Mouse (Mus musculus): Measurements from ENCODE around the gene Bola2. TPM values are rescaled to one million over a fixed set of nuclear protein-coding genes. Genes with fewer than 3 reads are reported as not detected.

The Bola2 gene
- polyA plus RNA-seq, 1 experiment from 2014 or later = 164 TPM

Other genes with a start within 250 kb of the Bola2 start
- gene Atp2a1, start 232.3 kb upstream of the Bola2 start, polyA plus RNA-seq (2014; fragmentation: Nextera tagmentation; extraction: Ambion mirVana) = 0.12 and 0.24 TPM in 2 replicates
- 49.2 and 59.5 TPM in 2 replicates for gene Sh2b1, start 220.0 kb upstream of the Bola2 start, polyA plus RNA-seq (2014; fragmentation: Nextera tagmentation; extraction: Ambion mirVana)
- 135 and 147 TPM in 2 replicates for gene Tufm, start 208.0 kb upstream of the Bola2 start, polyA plus RNA-seq (2014; fragmentation: Nextera tagmentation; extraction: Ambion mirVana)
- gene Atxn2l, start 192.0 kb upstream of the Bola2 start, polyA plus RNA-seq (2014; fragmentation: Nextera tagmentation; extraction: Ambion mirVana) = 36.5 and 46.3 TPM in 2 replicates
- 163 and 182 TPM in 2 replicates for gene Eif3c, start 129.0 kb upstream of the Bola2 start, polyA plus RNA-seq (2014; fragmentation: Nextera tagmentation; extraction: Ambion mirVana)
- 0.21 and 0.44 TPM in 2 replicates for gene Apobr, start 110.5 kb upstream of the Bola2 start, polyA plus RNA-seq (2014; fragmentation: Nextera tagmentation; extraction: Ambion mirVana)
- 24.0 and 28.0 TPM in 2 replicates for gene Cln3, start 109.6 kb upstream of the Bola2 start, polyA plus RNA-seq (2014; fragmentation: Nextera tagmentation; extraction: Ambion mirVana)
- gene Il27, start 100.5 kb upstream of the Bola2 start, polyA plus RNA-seq (2014; fragmentation: Nextera tagmentation; extraction: Ambion mirVana) = not detected in 2 replicates
- 7.0 and 8.5 TPM in 2 replicates for gene Nupr1, start 64.5 kb upstream of the Bola2 start, polyA plus RNA-seq (2014; fragmentation: Nextera tagmentation; extraction: Ambion mirVana)
- gene Sgf29, start 46.1 kb upstream of the Bola2 start, polyA plus RNA-seq (2014; fragmentation: Nextera tagmentation; extraction: Ambion mirVana) = 61.3 and 66.1 TPM in 2 replicates
- 3.3 and 5.7 TPM in 2 replicates for gene Sult1a1, start 19.0 kb upstream of the Bola2 start, polyA plus RNA-seq (2014; fragmentation: Nextera tagmentation; extraction: Ambion mirVana)
- gene Slx1b, start 383 bp downstream of the Bola2 start, polyA plus RNA-seq (2014; fragmentation: Nextera tagmentation; extraction: Ambion mirVana) = 8.8 and 10.1 TPM in 2 replicates
- gene Coro1a, start 12.4 kb downstream of the Bola2 start, polyA plus RNA-seq (2014; fragmentation: Nextera tagmentation; extraction: Ambion mirVana) = 97.2 and 111 TPM in 2 replicates
- gene Mapk3, start 64.2 kb downstream of the Bola2 start, polyA plus RNA-seq (2014; fragmentation: Nextera tagmentation; extraction: Ambion mirVana) = 90.8 and 99.7 TPM in 2 replicates
- gene Gdpd3, start 70.9 kb downstream of the Bola2 start, polyA plus RNA-seq (2014; fragmentation: Nextera tagmentation; extraction: Ambion mirVana) = 1.2 and 1.3 TPM in 2 replicates
- 206 and 230 TPM in 2 replicates for gene Ypel3, start 81.6 kb downstream of the Bola2 start, polyA plus RNA-seq (2014; fragmentation: Nextera tagmentation; extraction: Ambion mirVana)
- gene Tbx6, start 86.1 kb downstream of the Bola2 start, polyA plus RNA-seq (2014; fragmentation: Nextera tagmentation; extraction: Ambion mirVana) = 0.42 and 0.47 TPM in 2 replicates
- gene Ppp4c, start 97.1 kb downstream of the Bola2 start, polyA plus RNA-seq (2014; fragmentation: Nextera tagmentation; extraction: Ambion mirVana) = 231 and 256 TPM in 2 replicates
- gene Fam57b, start 102.3 kb downstream of the Bola2 start, polyA plus RNA-seq (2014; fragmentation: Nextera tagmentation; extraction: Ambion mirVana) = 31.3 and 37.4 TPM in 2 replicates
- gene 4930451I11Rik, start 136.2 kb downstream of the Bola2 start, polyA plus RNA-seq (2014; fragmentation: Nextera tagmentation; extraction: Ambion mirVana) = not detected in 2 replicates
- gene Doc2a, start 152.0 kb downstream of the Bola2 start, polyA plus RNA-seq (2014; fragmentation: Nextera tagmentation; extraction: Ambion mirVana) = 4.9 and 6.7 TPM in 2 replicates
- gene Hirip3, start 166.6 kb downstream of the Bola2 start, polyA plus RNA-seq (2014; fragmentation: Nextera tagmentation; extraction: Ambion mirVana) = 12.0 and 13.7 TPM in 2 replicates
- gene Ino80e, start 167.0 kb downstream of the Bola2 start, polyA plus RNA-seq (2014; fragmentation: Nextera tagmentation; extraction: Ambion mirVana) = 91.3 and 104 TPM in 2 replicates
- 25.9 and 31.0 TPM in 2 replicates for gene Taok2, start 189.3 kb downstream of the Bola2 start, polyA plus RNA-seq (2014; fragmentation: Nextera tagmentation; extraction: Ambion mirVana)
- 34.3 and 44.9 TPM in 2 replicates for gene Tmem219, start 227.5 kb downstream of the Bola2 start, polyA plus RNA-seq (2014; fragmentation: Nextera tagmentation; extraction: Ambion mirVana)
- 69.3 and 89.2 TPM in 2 replicates for gene Kctd13, start 233.5 kb downstream of the Bola2 start, polyA plus RNA-seq (2014; fragmentation: Nextera tagmentation; extraction: Ambion mirVana)